Mouse (Mus musculus) CH12.LX (cell line): ENCODE data around the gene Aco2. TPM values are rescaled to one million over a fixed set of nuclear protein-coding genes. Genes with fewer than 3 reads are reported as not detected.
A peak's percentile ranks its signal among the peaks of the same experiment; 100 is the strongest.

ENCODE experiments used
- DNase-seq: peaks from one replicate; pipeline ENCODE4 v3.0.0-alpha.2; 2013; ENCODE audit errors: extremely low read depth
- H3K27ac ChIP-seq: 2 replicates; pipeline ENCODE4 v1.5.1; 2012; ENCODE audit warnings: low read depth, mild to moderate bottlenecking, control low read depth, moderate library complexity; ENCODE audit not compliant: insufficient read depth
- H3K27me3 ChIP-seq: replicated peaks from 2 replicates; pipeline ENCODE3; 2012; ENCODE audit warnings: inconsistent platforms
- H3K36me3 ChIP-seq, 2 experiments: replicated peaks in 1 of 2; 2 replicates each; pipeline versions ENCODE3 to v1.6.1; 2012; ENCODE audit warnings: inconsistent platforms in 1 of 2, low read length in 1 of 2, mild to moderate bottlenecking in 1 of 2, mixed read lengths in 1 of 2, moderate library complexity in 1 of 2; ENCODE audit not compliant: control insufficient read depth in 1 of 2, insufficient read depth in 1 of 2
- H3K4me1 ChIP-seq, 2 experiments: 2 replicates each; pipeline ENCODE4 v1.6.1; 2012; ENCODE audit warnings: inconsistent platforms in 1 of 2, moderate library complexity in 1 of 2; ENCODE audit not compliant: insufficient read depth in 2 of 2, control insufficient read depth in 1 of 2
- H3K4me2 ChIP-seq: 2 replicates; pipeline ENCODE4 v1.6.1; 2012; ENCODE audit warnings: low read depth, mild to moderate bottlenecking, control low read depth; ENCODE audit not compliant: poor library complexity, insufficient read depth, severe bottlenecking
- H3K4me3 ChIP-seq, 3 experiments: fragments of 150-350 bp in 1 of 3; sonication (generic) in 1 of 3; replicated peaks in 1 of 3; 2 replicates each; pipeline versions ENCODE3 to v1.5.1; 2011 to 2012; ENCODE audit warnings: low read depth in 2 of 3, low read length in 2 of 3, mild to moderate bottlenecking in 2 of 3, moderate library complexity in 2 of 3, control low read depth in 1 of 3, improper control_type of control experiment in 1 of 3, inconsistent platforms in 1 of 3, mixed read lengths in 1 of 3; ENCODE audit not compliant: poor library complexity in 1 of 3
- H3K79me2 ChIP-seq: replicated peaks from 2 replicates; pipeline ENCODE4 v1.6.1; 2012; ENCODE audit warnings: mild to moderate bottlenecking, moderate library complexity; ENCODE audit not compliant: control insufficient read depth, poor library complexity, insufficient read depth, severe bottlenecking; ENCODE audit errors: extremely low read depth
- H3K9ac ChIP-seq: 2 replicates; pipeline ENCODE4 v1.6.1; 2012; ENCODE audit warnings: low read depth, mild to moderate bottlenecking, control low read depth, moderate library complexity; ENCODE audit not compliant: insufficient read depth
- H3K9me3 ChIP-seq: replicated peaks from 2 replicates; pipeline ENCODE3; 2012; ENCODE audit warnings: low read length, inconsistent platforms, mixed read lengths
- BHLHE40 ChIP-seq: IDR thresholded peaks from 2 replicates; pipeline ENCODE4 v1.6.1; 2011; ENCODE audit warnings: mild to moderate bottlenecking, low read depth, low read length, improper control_type of control experiment
- CHD1 ChIP-seq: IDR thresholded peaks from 2 replicates; pipeline ENCODE4 v1.6.1; 2012; ENCODE audit warnings: low read depth, low read length, improper control_type of control experiment, inconsistent platforms
- CHD2 ChIP-seq: IDR thresholded peaks from 2 replicates; pipeline ENCODE4 v1.6.1; 2011; ENCODE audit warnings: low read length, improper control_type of control experiment
- E2F4 ChIP-seq: IDR thresholded peaks from 2 replicates; pipeline ENCODE4 v1.6.1; 2011; ENCODE audit warnings: low read depth, low read length, improper control_type of control experiment; ENCODE audit not compliant: insufficient replicate concordance
- ELF1 ChIP-seq: IDR thresholded peaks from 2 replicates; pipeline ENCODE4 v1.6.1; 2014; ENCODE audit warnings: low read depth, mild to moderate bottlenecking, inconsistent platforms, low read length, improper control_type of control experiment
- GABPA ChIP-seq: IDR thresholded peaks from 2 replicates; pipeline ENCODE4 v1.6.1; 2012; ENCODE audit warnings: low read depth, low read length, improper control_type of control experiment, inconsistent platforms; ENCODE audit not compliant: insufficient replicate concordance
- HCFC1 ChIP-seq: IDR thresholded peaks from 2 replicates; pipeline ENCODE4 v1.6.1; 2012; ENCODE audit warnings: low read depth, mild to moderate bottlenecking, inconsistent platforms, low read length, improper control_type of control experiment
- IRF4 ChIP-seq: IDR thresholded peaks from 2 replicates; pipeline ENCODE4 v1.6.1; 2014; ENCODE audit warnings: low read depth, mild to moderate bottlenecking, inconsistent platforms, low read length, improper control_type of control experiment
- JUND ChIP-seq: conservative IDR thresholded peaks from 2 replicates; pipeline ENCODE4 v1.6.1; 2011; ENCODE audit warnings: low read depth, low read length, improper control_type of control experiment
- KAT2A ChIP-seq: IDR thresholded peaks from 2 replicates; pipeline ENCODE4 v1.6.1; 2012; ENCODE audit warnings: low read length, improper control_type of control experiment, inconsistent platforms; ENCODE audit not compliant: insufficient replicate concordance
- MAFK ChIP-seq: IDR thresholded peaks from 2 replicates; pipeline ENCODE4 v1.6.1; 2011; ENCODE audit warnings: low read length, improper control_type of control experiment; ENCODE audit not compliant: insufficient replicate concordance
- MAX ChIP-seq: IDR thresholded peaks from 2 replicates; pipeline ENCODE4 v1.6.1; 2011; ENCODE audit warnings: low read length, improper control_type of control experiment
- MAZ ChIP-seq: IDR thresholded peaks from 2 replicates; pipeline ENCODE4 v1.6.1; 2012; ENCODE audit warnings: low read depth, mild to moderate bottlenecking, inconsistent platforms, low read length, improper control_type of control experiment, moderate library complexity
- MEF2A ChIP-seq: IDR thresholded peaks from 2 replicates; pipeline ENCODE4 v1.6.1; 2014; ENCODE audit warnings: low read depth, mild to moderate bottlenecking, inconsistent platforms, low read length, improper control_type of control experiment, borderline replicate concordance
- MXI1 ChIP-seq: IDR thresholded peaks from 2 replicates; pipeline ENCODE4 v1.6.1; 2011; ENCODE audit warnings: mild to moderate bottlenecking, low read depth, low read length, improper control_type of control experiment
- MYC ChIP-seq: IDR thresholded peaks from 2 replicates; pipeline ENCODE4 v1.6.1; 2011; ENCODE audit warnings: low read depth, mild to moderate bottlenecking, improper control_type of control experiment, low read length
- NELFE ChIP-seq: IDR thresholded peaks from 2 replicates; pipeline ENCODE4 v1.6.1; 2011; ENCODE audit warnings: low read depth, low read length, improper control_type of control experiment
- PAX5 ChIP-seq: IDR thresholded peaks from 2 replicates; pipeline ENCODE4 v1.6.1; 2012; ENCODE audit warnings: low read length, inconsistent platforms, mixed read lengths
- POLR2A ChIP-seq: IDR thresholded peaks from 2 replicates; pipeline ENCODE4 v1.6.1; 2011; ENCODE audit warnings: low read depth, mild to moderate bottlenecking, improper control_type of control experiment, low read length
- POLR2AphosphoS2 ChIP-seq: IDR thresholded peaks from 2 replicates; pipeline ENCODE4 v1.6.1; 2011; ENCODE audit warnings: low read depth, low read length, improper control_type of control experiment
- RCOR1 ChIP-seq: conservative IDR thresholded peaks from 2 replicates; pipeline ENCODE4 v1.6.1; 2012; ENCODE audit warnings: low read depth, mild to moderate bottlenecking, inconsistent platforms, low read length, improper control_type of control experiment
- SIN3A ChIP-seq: IDR thresholded peaks from 2 replicates; pipeline ENCODE4 v1.6.1; 2012; ENCODE audit warnings: low read length, improper control_type of control experiment, inconsistent platforms
- SMC3 ChIP-seq: IDR thresholded peaks from 2 replicates; pipeline ENCODE4 v1.6.1; 2011; ENCODE audit warnings: low read depth, low read length, improper control_type of control experiment
- TCF12 ChIP-seq: IDR thresholded peaks from 2 replicates; pipeline ENCODE4 v1.6.1; 2014; ENCODE audit warnings: low read depth, mild to moderate bottlenecking, inconsistent platforms, low read length, improper control_type of control experiment
- ZC3H11A ChIP-seq: IDR thresholded peaks from 2 replicates; pipeline ENCODE4 v1.6.1; 2012; ENCODE audit warnings: low read depth, mild to moderate bottlenecking, inconsistent platforms, low read length, improper control_type of control experiment
- ZKSCAN1 ChIP-seq: IDR thresholded peaks from 2 replicates; pipeline ENCODE4 v1.6.1; 2012; ENCODE audit warnings: low read depth, inconsistent platforms, low read length, improper control_type of control experiment, borderline replicate concordance
- ZMIZ1 ChIP-seq: IDR thresholded peaks from 2 replicates; pipeline ENCODE4 v1.6.1; 2012; ENCODE audit warnings: low read depth, mild to moderate bottlenecking, inconsistent platforms, low read length, improper control_type of control experiment
- ZNF384 ChIP-seq: IDR thresholded peaks from 2 replicates; pipeline ENCODE4 v1.6.1; 2012; ENCODE audit warnings: low read depth, low read length, improper control_type of control experiment, inconsistent platforms
- dilution Hi-C: fragments of 300-500 bp; cut with MboI; formaldehyde crosslinking; loops from 2 replicates; pipeline ENCODE4 v1.14.3; 2020; ENCODE audit warnings: low sequenced_read_pairs; ENCODE audit not compliant: extremely low pct_unique_long_range_greater_than_20kb, extremely low pct_ligation_motif_present
- in situ Hi-C: fragments of 300-500 bp; cut with MboI; formaldehyde crosslinking; loops from 3 replicates; pipeline ENCODE4 v1.14.3; 2019; ENCODE audit warnings: low sequenced_read_pairs, low pct_ligation_motif_present, low pct_unique_long_range_greater_than_20kb, mixed read lengths
- polyA plus RNA-seq: library from polyadenylated mRNA; unstranded; fragments of >175 nt; gene quantifications from 2 replicates; pipeline ENCODE4 v1.2.1, GENCODE M21; 2012; ENCODE audit warnings: low read depth; ENCODE audit not compliant: insufficient read length
- total RNA-seq, 2 experiments: library from RNA; depleted of rRNA; stranded (reverse); fragments of 300-350 nt in 1 of 2; fragments of >200 nt in 1 of 2; gene quantifications; 2 replicates each; pipeline ENCODE4 v1.2.3; 2012 to 2014

Aco2 gene
- total and polyA plus RNA-seq, 3 experiments: 150 to 205 (median 190) TPM

DNA sequence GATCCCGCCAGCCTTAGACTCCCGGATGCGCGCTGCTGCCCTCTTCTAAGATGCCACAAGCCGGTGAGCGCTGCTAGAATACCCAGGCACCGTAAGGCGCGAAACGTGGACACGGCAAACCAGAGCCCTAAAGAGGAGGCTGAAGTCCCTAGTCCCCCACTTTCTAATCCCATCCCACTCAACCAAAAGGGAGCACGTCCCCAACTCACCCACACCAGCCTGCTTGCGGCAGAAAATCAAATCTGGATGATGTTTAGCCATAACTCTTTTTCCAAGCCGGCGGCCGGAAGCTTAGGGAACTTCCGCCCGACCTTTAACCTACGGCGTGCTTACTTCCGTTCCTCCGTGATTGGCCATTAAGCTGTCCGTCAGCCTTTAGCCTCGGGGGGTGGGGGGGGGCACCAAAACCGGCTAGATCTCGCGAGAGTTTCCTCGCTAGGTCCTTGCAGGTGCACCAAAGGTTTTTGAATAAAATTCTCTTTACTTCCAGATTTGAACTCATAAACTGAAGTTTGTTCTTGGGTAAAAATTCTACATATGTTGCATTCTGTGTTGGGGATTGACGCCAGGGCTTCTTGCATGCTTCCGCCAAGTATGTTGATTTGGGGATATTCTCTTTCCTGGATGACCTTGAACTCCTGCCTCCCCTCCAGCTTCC lies 376 bp upstream of the Aco2 start, which contains the start of gene Phf5a:
Phf5a (minus strand) TSS at position 308 of the 658 bp plus-strand sequence.
- H3K36me3 ChIP-seq: peaks cover 35 to 49% of the 10 kb centered on the region in 2 experiments

DNA sequence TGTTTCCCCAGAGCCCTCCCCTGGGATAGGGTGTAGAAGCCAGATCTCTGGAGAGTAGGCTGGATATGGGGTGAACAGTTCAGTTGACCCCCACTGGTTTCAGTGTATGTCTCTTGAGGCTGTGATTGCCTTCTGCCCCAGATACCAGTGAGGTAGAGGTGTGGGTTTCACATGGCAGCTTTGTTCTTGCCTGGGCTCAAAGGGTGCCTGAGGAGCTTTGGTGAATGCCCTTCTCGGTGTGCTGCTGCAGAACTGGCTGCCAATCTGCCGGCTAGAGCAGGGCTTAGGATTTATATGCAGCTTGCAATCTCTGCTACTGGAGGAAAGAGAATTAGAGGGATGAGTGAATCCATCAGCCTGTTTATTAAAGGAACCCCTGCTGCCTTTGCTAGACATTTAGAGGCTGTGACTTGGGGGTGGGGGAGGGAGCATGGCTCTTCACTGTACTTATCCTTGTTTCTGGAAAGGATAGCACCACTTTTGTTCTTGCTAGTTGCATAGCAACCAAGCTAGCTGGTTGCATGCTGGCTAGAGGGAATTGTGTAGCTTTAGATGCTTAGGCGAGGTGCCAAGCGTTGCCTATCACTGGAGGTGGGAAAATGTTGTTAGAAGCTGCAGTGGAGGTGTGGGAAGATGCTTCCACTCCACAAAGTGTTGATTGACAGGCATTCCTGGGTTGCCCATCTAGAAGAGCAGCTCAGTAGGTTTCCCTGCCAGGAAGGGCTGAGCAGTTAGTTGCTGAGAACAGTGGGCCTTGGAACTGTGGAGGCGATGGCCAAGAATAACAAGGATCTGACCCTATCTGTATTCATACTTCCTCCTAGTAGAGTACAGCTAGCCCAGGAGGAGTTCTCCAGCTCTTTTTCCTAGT lies 7.7 kb downstream of the Aco2 start:
- Histone ChIP-seq H3K9me3 (no peaks in the 10 kb centered on the region), H3K27me3 (no peaks in the 10 kb centered on the region), H3K36me3 (peaks cover 6 to 56% of the 10 kb centered on the region in 2 experiments), H3K9ac (no peak overlapping the region), H3K4me3 (no peak overlapping the region)
- dilution Hi-C loops: no loop called here
- TF ChIP-seq SMC3: no peak
- no peak for TF ChIP-seq RCOR1
- TF ChIP-seq PAX5: no peak
- TF ChIP-seq CHD1: no peak
- TF ChIP-seq MAFK: no peak
- no peak for TF ChIP-seq POLR2AphosphoS2
- TF ChIP-seq E2F4: no peak
- TF ChIP-seq ZNF384: no peak
- no peak for TF ChIP-seq ELF1
- no peak for TF ChIP-seq CHD2
- TF ChIP-seq NELFE: no peak
- TF ChIP-seq, all 38 proteins: peak for 0
- Histone ChIP-seq H3K79me2 (peaks cover 70% of the 10 kb centered on the region), H3K4me2 (peak overlapping the region; percentile 14; the same call in 1 of the 2 replicates), H3K4me1 (peaks cover 27 to 67% of the 10 kb centered on the region in 2 experiments), H3K27ac (no peak overlapping the region; the same call in 1 of the 2 replicates)
- in situ Hi-C loops: no loop called here
- DNase-seq: no peak

More for the DNA sequence above, 376 bp upstream of the Aco2 start, which contains the start of gene Phf5a:
- dilution Hi-C loops: no loop called here
- peak within 1 kb of the TSS; percentile 98 for H3K4me2 ChIP-seq
- in situ Hi-C loops: no loop called here
- no peaks in the 10 kb centered on the region for H3K27me3 ChIP-seq
- no peaks in the 10 kb centered on the region for H3K9me3 ChIP-seq
- H3K4me1 ChIP-seq: peaks cover 8 to 60% of the 10 kb centered on the region in 2 experiments; a peak in 3 of 4 replicates
- peak within 1 kb of the TSS; percentile 87 for H3K9ac ChIP-seq
- H3K4me3 ChIP-seq: peak within 1 kb of the TSS; percentile 94 to 100 (median 99)
- DNase-seq: peak; percentile 97
- H3K27ac ChIP-seq: peak within 1 kb of the TSS; percentile 89
- no peak; the same call in 1 of the 2 replicates for TF ChIP-seq SIN3A
- TF ChIP-seq E2F4: peak; percentile 65; the same call in 1 of the 2 replicates
- TF ChIP-seq KAT2A: peak; percentile 90; the same call in 1 of the 2 replicates
- TF ChIP-seq CHD1: peak; percentile 77; the same call in 1 of the 2 replicates
- TF ChIP-seq ZKSCAN1: no peak
- peak; percentile 83 for TF ChIP-seq ELF1
- TF ChIP-seq ZNF384: 0 out of 2 replicates have a peak, but pooled peaks have one; percentile 22
- peak; percentile 11; the same call in 1 of the 2 replicates for TF ChIP-seq MAZ
- TF ChIP-seq TCF12: peak; percentile 54
- peak; percentile 77 for TF ChIP-seq MXI1
- peak; percentile 18; the same call in 1 of the 2 replicates for TF ChIP-seq BHLHE40
- peak; percentile 71; the same call in 1 of the 2 replicates for TF ChIP-seq MYC
- peak; percentile 87 for TF ChIP-seq HCFC1
- no peak for TF ChIP-seq JUND
- peak; percentile 63; the same call in 1 of the 2 replicates for TF ChIP-seq POLR2AphosphoS2
- no peak; the same call in 1 of the 2 replicates for TF ChIP-seq GABPA
- TF ChIP-seq POLR2A: peak; percentile 69
- no peak; the same call in 1 of the 2 replicates for TF ChIP-seq MEF2A
- peak; percentile 80 for TF ChIP-seq NELFE
- TF ChIP-seq ZC3H11A: no peak
- TF ChIP-seq ZMIZ1: peak; percentile 3; the same call in 1 of the 2 replicates
- no peak; the same call in 1 of the 2 replicates for TF ChIP-seq IRF4
- TF ChIP-seq MAX: peak; percentile 56
- no peak for TF ChIP-seq SMC3
- peak; percentile 100 for TF ChIP-seq CHD2
- peaks cover 47% of the 10 kb centered on the region for H3K79me2 ChIP-seq
